Mouse (Mus musculus): ENCODE data around the gene Wdpcp.

Gene Wdpcp

GRCm38 (mm10) chr11:21569456-21570108, 2.5 kb upstream of the Wdpcp start:
- in situ Hi-C loops (cut with MboI, MseI), result loop anchor here (10.0 kb wide), 1 partner anchor 1735 kb away; the partner anchor contains the start of gene Usp34

GRCm38 (mm10) chr11:21570109-21570474, 1.9 kb upstream of the Wdpcp start:
- in situ Hi-C loops (cut with MboI, MseI), result loop anchor here (10.0 kb wide), 1 partner anchor 1735 kb away; the partner anchor contains the start of gene Usp34

GRCm38 (mm10) chr11:21570973-21571372, 1.1 kb upstream of the Wdpcp start:
- in situ Hi-C loops (cut with MboI, MseI), result loop anchor here (10.0 kb wide), 1 partner anchor 1734 kb away; the partner anchor contains the start of gene Usp34

- in situ Hi-C loops (cut with MboI, MseI), result no loop called here
These were observed 9.4 kb downstream of the Wdpcp start for GRCm38 (mm10) chr11:21581472-21581871.

GRCm38 (mm10) chr11:21583286-21583685, 11.3 kb downstream of the Wdpcp start:
- in situ Hi-C loops (cut with MboI, MseI), result no loop called here

- in situ Hi-C loops (cut with MboI, MseI), result no loop called here
These were observed 30.5 kb downstream of the Wdpcp start for GRCm38 (mm10) chr11:21602497-21602896.

- in situ Hi-C loops (cut with MboI, MseI), result no loop called here
These were observed 43.9 kb downstream of the Wdpcp start for GRCm38 (mm10) chr11:21615915-21616314.

- in situ Hi-C loops (cut with MboI, MseI), result no loop called here
These were observed 62.3 kb downstream of the Wdpcp start for GRCm38 (mm10) chr11:21634171-21634907.

- in situ Hi-C loops (cut with MboI, MseI), result no loop called here
These were observed 66.3 kb downstream of the Wdpcp start for GRCm38 (mm10) chr11:21638341-21638740.

- in situ Hi-C loops (cut with MboI, MseI), result no loop called here
These were observed 67.5 kb downstream of the Wdpcp start for GRCm38 (mm10) chr11:21639534-21639933.

- in situ Hi-C loops (cut with MboI, MseI), result no loop called here
These were observed 72.2 kb downstream of the Wdpcp start for GRCm38 (mm10) chr11:21644231-21644630.

- in situ Hi-C loops (cut with MboI, MseI), result no loop called here
These were observed 74.1 kb downstream of the Wdpcp start for GRCm38 (mm10) chr11:21646136-21646535.

GRCm38 (mm10) chr11:21658985-21659384, 87.0 kb downstream of the Wdpcp start:
- in situ Hi-C loops (cut with MboI, MseI), result no loop called here

GRCm38 (mm10) chr11:21677034-21677433, 105.0 kb downstream of the Wdpcp start:
- in situ Hi-C loops (cut with MboI, MseI), result no loop called here

- in situ Hi-C loops (cut with MboI, MseI), result no loop called here
These were observed 116.4 kb downstream of the Wdpcp start for GRCm38 (mm10) chr11:21688441-21688840.

- in situ Hi-C loops (cut with MboI, MseI), result no loop called here
These were observed 118.7 kb downstream of the Wdpcp start for GRCm38 (mm10) chr11:21690730-21691129.

GRCm38 (mm10) chr11:21694087-21694486, 122.1 kb downstream of the Wdpcp start:
- in situ Hi-C loops (cut with MboI, MseI), result no loop called here

- in situ Hi-C loops (cut with MboI, MseI), result no loop called here
These were observed 125.6 kb downstream of the Wdpcp start for GRCm38 (mm10) chr11:21697642-21698041.

- in situ Hi-C loops (cut with MboI, MseI), result no loop called here
These were observed 141.5 kb downstream of the Wdpcp start for GRCm38 (mm10) chr11:21713508-21713907.

- in situ Hi-C loops (cut with MboI, MseI), result no loop called here
These were observed 142.0 kb downstream of the Wdpcp start for GRCm38 (mm10) chr11:21714065-21714464.

- in situ Hi-C loops (cut with MboI, MseI), result no loop called here
These were observed 154.3 kb downstream of the Wdpcp start for GRCm38 (mm10) chr11:21726329-21726728.

GRCm38 (mm10) chr11:21729056-21729455, 157.0 kb downstream of the Wdpcp start:
- in situ Hi-C loops (cut with MboI, MseI), result no loop called here

- in situ Hi-C loops (cut with MboI, MseI), result no loop called here
These were observed 157.9 kb downstream of the Wdpcp start for GRCm38 (mm10) chr11:21729961-21730360.

Measured in regulatory T cell (primary cell).